Mouse (Mus musculus) adrenal gland, postnatal 25 days (tissue): ENCODE measurements around the gene Theg. TPM values are rescaled to one million over a fixed set of nuclear protein-coding genes. Genes with fewer than 3 reads are reported as not detected.

ENCODE experiments used
- DNase-seq: peaks from one replicate; pipeline ENCODE4 v3.0.0; 2021; ENCODE audit warnings: mixed read lengths
- long read RNA-seq: library from polyadenylated mRNA; stranded (forward); transcript quantifications from one replicate; pipeline ENCODE4 v2.0.0, GENCODE M21; 2021
- total RNA-seq: library from RNA; stranded (reverse); gene quantifications from 2 replicates; pipeline ENCODE4 v1.2.3, GENCODE M21; 2021

Theg gene
- total RNA-seq = not detected in 2 replicates
- long read RNA-seq = 0 reads

DNA sequence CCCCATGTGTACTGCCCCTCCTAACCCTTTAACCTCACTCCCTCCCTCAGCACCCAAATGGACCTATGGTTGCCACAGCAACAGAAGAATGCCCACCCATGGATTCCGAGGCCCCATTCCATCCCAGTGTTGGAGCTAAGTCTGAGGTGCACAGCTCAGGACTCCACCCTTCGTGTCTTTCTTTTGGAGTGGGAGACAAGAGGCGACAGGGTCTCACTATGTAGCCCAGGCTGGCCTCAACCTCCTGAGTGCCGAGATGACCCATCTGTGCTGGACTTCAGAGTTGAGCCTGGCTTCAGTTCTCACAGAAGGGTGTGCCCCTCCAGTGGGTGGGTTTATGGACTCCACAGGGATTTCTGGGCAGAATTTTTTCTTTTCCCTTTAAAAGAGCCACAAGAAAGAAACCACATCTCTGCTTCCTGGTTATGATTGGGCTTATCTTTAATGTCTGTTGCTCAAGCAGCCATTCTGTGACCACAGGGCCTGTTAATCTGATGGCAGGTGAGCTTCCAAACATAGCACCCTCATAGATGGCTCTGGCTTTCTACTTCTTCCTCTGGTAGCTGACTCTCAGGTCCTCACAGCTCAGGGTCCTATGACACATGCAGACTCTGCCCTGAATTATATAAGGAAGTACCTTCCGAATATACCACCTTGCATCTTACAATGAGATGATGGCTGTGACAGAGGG, at the start of gene Theg:
Gene Theg, minus strand, starts transcription at position 271 of the 691 bp plus-strand sequence.
- DNase-seq = no peak

DNA sequence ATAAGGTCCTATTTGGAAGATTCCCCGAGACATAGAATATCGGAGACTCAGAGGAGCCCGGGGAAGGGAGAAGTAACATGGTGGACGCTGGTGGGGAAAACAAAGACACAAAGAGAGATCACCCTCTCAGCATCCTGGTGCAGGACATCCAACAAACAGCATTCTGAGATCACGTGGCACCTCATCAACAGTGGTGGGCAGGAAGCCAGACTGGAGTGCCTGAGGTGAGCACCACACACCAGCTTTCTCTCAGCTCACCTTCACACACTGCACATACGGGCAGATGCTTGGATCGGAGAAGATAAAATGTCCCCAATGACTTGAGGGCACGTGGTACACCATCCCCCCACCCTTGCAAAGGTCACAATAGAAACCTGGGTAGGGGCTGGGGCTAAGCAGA, 49.2 kb upstream of the Theg start:
- DNase-seq = no peak

DNA sequence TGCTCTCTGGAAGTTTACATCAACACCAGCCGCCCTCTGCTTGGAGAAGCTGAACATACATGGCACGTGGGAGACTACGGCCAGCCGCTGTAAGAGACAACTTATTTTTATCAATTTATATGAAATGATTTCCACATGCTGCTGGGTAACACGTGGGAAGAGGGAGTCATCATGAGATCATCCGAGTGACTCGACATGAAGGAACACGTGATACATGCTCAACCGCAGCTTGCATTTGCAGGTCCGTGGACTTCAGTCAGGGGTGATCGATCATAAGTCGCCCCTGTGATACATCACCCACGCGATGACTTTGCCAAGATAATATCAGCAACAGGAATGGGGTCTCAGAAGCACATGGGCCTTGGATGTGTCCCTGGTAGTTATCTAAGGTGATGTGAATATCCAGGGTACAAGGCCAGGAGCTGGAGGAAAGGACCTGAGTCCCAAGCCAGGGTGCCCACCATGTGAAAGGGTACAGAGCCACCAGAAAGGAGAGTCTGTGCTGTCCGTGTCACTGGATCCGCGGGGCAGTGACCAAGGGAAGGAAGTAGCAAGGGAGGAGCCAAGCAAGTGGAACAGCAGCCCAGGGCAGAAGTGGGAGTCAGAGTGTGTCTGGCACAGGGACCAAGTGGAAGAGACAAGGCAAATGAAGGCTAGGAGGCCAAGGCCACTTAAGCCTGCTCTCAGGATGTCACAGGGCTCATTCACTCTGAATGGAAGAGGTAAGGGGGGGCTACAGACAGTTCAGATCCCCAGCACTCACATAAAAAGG, 46.1 kb upstream of the Theg start:
- no peak for DNase-seq

DNA sequence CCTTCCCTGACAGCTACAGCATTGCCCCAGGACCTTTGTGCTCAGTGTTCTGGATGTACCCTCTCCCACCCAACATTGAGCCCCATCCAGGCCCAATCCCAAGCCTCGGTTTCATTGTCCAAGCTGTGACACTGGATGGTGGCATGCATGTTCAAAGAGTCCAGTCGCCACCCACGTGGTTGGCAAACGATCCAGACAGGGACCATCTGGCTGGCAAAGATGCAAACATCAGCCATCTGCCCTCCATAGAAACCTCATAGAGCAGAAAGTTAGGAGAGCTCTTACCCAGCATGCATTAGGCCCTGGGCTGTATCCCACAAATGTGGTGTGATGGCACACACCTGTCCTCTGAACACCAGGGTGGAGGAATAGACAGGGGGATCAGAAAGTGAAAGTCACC, 44.3 kb upstream of the Theg start:
- no peak for DNase-seq

DNA sequence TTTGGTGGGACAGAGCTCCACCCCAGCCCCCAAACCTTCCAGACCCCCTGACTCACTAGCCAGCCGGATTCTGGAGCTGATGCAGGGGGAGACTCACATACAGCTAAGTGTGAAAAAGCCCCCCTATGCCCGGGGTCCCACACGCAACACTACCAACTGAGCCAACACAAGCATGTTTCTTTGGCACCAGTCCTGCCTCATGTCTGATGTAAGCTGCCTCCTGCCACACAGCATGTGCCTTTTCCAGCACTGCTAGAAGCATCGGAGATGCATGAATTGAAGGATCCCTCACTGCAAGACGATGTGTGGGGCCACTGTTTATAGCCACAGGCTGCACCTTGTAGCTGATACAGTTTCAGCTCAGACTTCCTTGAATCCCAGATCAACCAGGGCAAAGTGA, 41.2 kb upstream of the Theg start:
- no peak for DNase-seq

DNA sequence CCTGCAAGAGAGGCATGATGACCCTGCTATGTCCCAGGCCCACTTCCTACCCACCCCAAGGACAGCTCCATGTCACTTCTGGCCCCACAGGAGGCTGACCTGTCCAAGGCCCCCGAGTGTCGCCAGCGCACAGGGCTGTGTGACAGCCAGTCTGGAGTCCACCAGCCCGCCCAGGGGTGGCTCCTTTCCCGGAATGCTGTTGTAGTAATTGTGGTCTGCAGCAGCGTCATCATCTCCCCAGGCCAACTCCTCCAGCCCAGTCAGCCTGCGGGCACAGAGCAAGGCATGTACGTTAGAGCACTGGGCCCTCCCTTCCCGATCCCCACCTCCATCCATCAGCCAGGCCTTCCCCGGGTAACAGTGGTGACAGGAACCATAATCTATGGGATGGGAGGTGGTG, 39.0 kb upstream of the Theg start:
- no peak for DNase-seq

DNA sequence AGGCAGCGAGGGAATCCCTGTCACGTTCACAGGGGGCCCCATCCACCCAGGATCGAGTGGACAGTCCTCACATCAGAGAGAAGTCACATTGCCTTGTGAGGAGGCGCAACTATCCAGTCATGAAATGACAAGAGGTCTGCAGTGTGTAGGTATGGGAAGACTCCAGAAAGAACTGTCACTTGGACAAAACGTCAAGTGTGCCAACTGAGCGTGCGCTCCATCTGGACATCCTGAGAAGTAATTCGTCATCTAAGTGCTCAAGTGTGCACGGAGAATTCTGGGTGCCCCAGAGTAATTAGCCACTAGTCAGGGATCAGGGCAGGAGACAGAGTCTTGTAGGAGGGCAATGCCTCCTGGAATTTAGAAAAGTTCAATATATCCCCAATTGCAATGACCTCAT, 38.3 kb upstream of the Theg start:
- no peak for DNase-seq

DNA sequence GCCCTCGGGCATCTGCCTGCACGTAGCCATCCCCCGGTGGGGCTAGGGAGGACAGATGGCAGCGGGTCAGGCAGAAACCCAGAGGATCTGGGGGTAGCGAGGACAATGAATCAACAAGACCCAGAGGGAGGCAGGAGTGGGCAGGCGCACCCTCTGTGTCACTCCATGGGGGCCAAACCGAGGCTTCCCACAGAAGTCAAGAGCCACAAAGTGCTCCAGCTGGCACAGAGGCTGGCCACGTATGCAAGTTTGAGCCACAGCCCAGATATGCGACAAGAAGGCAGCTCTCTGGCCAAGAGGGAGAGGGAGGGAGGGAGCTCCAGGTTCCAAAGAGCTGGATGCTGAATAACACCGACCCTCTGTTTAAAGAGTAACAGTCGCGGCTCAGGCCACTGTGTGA, 36.8 kb upstream of the Theg start:
- DNase-seq = no peak

DNA sequence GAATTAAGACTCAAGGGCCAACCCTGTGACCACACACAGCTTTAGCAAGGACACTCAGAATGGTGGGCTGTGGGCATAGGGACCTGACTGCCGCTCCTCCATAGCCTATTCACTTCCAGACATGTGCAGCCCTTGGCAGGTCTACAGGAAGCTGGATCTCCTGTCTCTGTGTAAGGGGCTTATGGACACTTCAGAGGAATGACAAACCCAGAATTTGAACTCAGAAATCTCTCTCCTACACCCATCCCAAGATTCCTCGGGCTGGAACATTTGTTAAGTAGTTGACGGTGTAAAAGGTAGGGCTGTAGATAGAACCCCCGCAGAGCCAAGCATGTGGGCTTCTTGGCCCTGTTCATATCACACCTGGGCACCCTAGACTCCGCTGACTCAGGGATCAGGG, 29.2 kb upstream of the Theg start:
- DNase-seq = no peak

DNA sequence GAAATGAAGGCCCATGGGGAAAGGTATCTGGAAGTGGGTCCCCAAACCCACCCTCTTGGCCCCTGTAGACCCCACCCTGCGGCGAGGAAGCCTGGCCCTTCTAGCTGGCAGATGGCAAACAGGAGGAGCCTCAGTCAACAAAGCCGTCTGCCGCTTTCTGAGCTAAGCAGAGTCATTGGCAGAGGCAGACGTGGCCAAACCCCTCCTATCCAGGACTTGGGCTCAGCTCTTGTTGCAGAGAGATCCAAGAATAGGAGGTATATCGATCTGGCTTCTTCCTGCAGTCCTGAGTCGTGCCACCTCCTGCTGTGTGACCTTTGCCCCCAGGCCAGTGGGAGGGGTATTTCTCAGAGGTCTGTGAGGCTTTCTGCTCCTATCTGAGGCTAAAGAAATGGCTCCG, 28.7 kb upstream of the Theg start:
- no peak for DNase-seq

DNA sequence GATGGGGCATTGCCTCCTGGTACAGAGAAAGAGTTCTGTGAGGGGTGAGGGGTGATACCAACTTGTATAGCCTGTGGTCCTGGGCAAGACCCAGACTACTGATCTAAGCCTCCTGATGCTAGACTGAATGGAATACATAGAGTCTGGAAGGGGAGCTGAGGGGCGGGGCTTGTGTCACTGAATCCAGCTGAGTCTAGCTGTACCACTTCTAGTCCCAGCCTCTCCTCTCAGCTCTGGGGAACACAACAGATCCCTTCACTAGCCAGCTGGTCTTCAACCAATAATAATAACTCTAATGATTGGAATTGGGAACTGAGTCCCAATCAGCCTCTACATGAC, 27.1 kb upstream of the Theg start:
- DNase-seq = no peak

DNA sequence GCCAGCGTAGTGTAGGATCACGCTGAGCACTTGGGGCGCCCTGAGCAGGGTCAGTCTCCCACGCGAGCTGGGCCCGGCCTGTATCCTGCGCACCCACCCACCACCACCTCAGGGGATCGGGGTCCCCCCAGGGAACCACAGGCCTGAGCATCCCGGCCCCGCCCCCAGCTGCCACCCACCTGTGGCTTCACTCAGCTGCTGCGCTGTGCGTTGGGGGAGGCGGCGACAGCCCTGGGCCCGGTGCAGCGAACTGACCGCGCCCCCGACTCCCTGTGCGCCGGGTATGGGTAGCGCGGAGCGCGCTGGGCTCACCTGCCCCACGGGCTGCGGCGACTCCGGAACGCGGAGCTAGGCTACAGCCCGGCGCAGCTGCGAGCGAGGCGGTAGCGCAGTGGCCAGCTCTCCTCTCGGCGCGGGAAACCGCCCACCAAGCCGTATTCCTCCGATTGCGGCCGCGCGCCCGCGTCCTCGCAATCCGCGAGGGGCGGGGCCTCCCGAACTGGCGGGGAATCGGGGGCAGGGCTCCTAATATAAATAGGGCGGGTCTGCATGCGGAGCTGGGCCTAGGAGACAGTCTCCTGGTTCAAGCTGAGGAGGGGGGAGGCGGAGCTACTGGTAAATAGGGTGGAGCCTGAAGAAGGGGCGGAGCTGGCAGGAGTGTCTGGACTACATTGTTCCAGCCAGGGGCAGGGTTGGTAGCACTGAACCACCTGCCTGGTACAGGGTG, 26.6 kb upstream of the Theg start, which contains the start of gene C2cd4c:
Gene C2cd4c, minus strand, starts transcription at position 448 of the 727 bp plus-strand sequence.
- DNase-seq = peak; percentile 46

DNA sequence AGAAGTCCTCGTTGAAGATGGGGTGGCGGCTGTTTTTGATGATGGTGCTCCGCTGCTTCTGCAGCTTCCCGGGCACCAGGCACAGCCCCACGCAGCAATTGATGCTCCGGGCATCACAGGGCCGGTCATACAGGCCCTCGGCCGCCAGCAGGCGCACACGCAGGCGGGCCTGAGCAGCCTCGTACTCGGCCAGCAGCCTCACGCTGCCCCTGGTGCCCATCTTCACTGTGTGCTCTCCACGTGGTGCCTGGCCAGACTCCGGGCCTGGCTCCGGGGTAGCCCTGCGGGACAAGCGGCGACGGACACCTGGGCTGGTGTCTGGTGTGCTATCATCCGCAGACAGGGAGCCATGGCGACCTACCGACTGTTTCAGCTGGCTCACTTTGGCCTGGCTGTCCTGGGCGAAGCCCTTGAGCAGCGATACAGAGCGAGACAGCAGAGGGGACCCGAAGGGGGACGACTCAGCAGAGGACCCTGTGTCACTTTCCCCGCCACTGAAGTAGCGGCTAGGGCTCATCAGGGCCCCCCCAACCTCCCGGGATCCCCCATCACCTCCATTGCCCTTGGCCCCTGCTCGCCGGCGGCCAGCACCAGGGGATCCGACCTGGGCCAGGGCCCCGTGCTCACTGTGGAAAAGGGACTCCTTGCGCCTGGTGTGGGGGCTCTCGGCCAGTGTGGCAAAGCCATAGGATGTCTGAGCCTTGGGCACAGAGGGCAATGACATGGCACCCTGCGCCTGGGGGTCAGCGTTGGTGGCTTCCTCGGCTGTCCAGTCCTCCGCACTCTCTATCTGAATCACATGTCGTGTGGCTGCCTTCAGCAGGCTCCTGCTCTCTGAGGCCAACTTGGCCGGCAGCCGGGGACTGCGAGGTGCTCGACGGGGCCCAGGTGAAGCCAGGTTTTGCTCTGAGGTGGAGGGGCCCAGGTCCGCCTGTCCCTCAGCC, 25.3 kb upstream of the Theg start:
- no peak for DNase-seq

DNA sequence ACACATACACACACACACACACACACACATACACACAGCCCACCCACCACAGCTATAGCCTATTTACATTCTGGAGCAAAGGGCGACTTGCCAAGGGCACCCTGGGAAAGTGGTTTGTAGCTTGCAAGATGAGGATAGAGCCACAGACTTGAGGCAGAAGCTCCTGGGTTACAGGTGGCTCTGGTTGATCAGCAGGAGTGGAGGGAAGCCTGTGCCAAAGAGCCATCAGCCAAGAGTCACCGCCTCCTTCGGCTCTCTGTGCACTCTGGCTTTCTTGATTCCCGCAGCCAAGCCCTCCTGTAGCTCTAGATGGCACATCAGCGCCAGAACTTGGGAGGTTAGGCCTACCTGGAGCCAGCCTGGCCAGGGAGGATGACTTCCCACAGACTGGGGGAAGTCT, 24.2 kb upstream of the Theg start:
- DNase-seq = no peak

DNA sequence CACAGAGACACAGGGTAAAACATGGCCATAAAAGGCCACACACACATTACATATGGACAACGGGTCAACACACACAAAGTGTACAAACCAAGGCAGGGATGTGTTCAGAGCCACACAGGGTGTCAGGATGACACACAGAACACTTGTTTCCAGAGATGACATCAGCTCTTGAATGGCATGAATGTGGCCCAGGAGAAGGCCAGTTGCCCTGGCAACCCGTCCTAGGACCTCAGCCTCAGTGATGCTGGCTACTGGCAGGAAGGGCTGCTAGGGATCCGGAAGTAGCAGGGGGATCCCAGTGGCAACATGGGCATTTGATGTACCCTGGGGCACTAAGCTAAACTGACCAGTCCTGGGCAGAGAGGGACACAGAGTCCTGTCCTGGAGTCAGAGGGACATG, 22.1 kb upstream of the Theg start:
- DNase-seq = no peak

DNA sequence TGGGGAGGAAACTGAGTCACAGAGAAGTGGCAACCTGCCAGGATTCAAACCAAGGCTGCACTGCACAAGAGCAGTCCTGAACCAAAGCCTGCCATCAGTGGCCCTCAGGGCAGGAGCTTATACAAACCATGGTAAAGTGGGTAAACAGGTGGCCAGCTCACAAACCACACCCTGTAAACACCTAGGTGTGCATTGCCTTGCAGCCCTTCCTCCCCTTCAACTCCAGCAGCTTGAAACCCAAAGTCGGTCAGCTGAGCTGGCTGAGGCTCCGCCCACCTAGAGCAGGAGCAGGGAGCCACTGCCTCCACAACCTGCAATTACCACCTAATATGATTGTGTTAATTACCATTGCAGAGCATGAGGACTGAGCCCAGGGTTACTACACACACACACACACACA, 20.8 kb upstream of the Theg start:
- DNase-seq = no peak

DNA sequence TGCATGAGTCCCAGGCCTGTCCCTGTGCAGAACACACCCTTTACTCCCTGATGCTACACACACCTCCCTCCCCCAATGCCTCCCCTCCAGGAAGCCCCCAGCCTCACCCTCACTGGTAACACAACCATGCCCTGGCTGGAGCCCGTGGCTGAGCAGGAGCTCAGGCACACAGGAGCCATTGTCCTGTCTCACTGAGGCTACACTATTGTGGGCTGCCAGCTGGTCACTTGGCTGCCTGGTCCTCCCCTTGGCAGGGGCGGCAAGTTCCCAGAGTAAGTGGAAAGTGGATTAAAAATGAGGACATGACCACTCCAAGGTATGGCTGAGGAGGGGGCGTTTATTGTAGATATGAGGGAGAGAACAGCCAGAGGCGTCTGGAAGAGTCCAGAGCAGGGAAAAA, 19.4 kb upstream of the Theg start:
- no peak for DNase-seq

DNA sequence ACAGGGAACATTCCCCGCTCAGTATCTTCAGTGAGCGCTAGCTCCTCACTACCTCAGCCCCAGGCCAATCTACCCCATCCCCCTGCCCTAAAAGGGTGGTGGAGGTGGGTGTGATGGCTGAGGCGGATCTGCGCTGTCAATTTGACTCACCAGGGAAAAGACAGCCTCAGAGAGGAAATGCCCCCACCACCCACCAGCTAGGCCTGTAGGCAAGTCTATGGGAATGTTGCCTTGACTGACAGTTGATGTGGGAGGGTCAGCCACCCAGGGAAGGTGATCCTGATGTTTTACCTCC, 10.8 kb upstream of the Theg start:
- DNase-seq = no peak

DNA sequence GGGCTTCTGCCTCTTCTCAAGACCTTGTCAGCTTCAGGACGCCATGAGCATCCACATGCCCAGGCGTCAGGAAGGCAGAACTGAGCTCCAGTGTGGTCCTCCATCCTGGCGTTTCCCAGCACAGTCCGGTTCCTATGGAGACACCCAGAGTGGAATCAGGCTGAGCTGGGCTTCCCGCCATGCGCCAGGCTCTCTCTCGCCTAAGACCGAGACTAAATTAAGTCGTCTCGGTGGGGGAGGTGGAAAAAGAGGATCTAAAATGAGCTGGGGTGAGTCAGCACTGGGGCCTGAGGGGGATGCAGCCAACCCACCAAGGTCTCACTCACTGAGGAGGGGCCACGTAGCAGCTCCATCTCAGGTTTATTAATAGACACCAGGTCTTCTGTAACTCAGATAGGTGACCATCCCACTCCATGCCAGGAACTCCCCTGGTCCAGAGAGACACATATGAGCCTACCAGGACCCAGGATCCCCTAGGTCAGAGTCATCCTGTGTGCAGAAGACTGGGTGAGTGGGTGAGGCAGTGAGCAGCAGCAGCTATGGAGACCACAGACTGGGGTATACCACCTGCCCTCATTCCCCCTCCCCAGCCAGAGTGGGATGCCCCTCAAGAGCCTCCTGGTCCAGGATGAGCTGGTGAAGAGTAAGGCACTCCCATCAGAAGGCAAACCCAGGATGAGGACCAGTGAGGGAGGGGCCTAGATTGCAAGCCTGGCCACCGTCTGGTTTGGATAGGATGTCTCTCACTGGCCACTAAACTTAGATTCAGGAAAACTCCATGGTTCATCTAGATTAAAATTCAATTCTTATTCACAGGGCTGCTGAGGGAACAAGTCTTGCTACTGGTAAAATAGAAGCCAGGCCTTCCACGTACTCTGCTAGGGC, 10.2 kb upstream of the Theg start:
- DNase-seq = no peak

DNA sequence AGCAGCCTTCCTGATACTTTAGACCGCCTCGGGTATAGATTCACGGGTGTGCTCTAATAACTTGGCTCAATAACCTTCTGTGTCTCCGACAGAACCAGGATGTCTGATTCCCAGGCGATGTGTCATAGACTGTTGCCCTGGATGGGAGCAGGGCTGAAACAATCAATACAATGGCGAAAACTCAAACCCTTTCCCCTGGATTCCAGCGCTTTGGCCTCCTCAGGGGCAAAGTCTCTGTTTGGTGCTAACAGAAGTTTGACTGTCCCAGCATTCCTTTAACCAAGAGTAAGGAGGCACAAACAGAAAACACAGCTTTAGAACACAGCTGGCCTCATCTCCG, 8.4 kb upstream of the Theg start:
- no peak for DNase-seq

DNA sequence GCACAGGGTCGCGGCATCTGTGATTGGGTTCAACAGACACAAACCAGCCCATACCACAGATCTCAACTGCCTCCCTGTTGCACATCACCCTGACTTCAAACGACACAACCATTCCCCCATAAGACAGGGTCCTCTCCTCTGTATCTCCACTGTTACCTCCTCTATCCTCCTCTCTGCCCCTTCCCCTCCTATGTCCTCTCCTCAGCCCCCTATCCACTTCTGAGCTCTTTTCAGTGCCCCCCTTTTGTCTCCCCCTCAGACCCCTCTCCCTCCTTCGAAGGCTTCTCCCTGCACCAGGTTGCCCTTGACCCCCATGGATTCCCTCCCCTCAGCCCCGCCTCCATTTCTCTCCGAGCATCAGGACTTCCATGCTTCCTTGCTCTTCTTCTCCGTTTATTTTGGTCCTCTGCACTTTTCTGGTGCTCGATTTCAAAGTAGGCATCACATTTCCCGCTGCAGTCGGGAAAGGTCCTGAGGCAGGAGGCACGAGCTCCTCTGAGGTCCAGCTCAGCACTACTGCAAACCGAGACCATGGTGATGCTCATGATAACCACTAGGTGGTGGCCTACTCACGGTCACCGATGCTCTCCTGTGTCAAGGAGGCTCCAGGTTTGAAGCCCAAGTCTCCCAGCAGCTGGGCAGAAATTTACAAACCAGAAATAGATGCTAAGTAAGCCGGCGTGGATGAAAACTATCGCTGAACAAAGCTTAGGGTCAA, 7.9 kb upstream of the Theg start:
- peak; percentile 40 for DNase-seq
